Mouse (Mus musculus): Measurements from ENCODE around the gene Immt. TPM values are rescaled to one million over a fixed set of nuclear protein-coding genes. Genes with fewer than 3 reads are reported as not detected.

Immt gene
- polyA plus RNA-seq, 1 experiment from 2014 or later, result 161 TPM

GRCm38 (mm10) chr6:71867751-71868150, 36.6 kb downstream of the Immt start:
- no peaks in the 10 kb centered on the region for H3K9me3 ChIP-seq
- H3K9ac ChIP-seq (replicated peaks), result no peak overlapping the region
- no peaks in the 10 kb centered on the region for H3K27me3 ChIP-seq
- H3K27ac ChIP-seq, result no peak overlapping the region
- H3K4me2 ChIP-seq (replicated peaks), result no peak overlapping the region
- no peak for ATAC-seq
- H3K4me1 ChIP-seq (replicated peaks), result no peaks in the 10 kb centered on the region
- H3K4me3 ChIP-seq (replicated peaks), result no peak overlapping the region
- 91% methylated on average over 2 of the region's 2 CpGs for WGBS
- H3K36me3 ChIP-seq, result peaks cover 79% of the 10 kb centered on the region

GRCm38 (mm10) chr6:71868809-71869208, 37.7 kb downstream of the Immt start:
- Histone ChIP-seq H3K4me3 (replicated peaks) (no peak overlapping the region), H3K36me3 (peaks cover 77% of the 10 kb centered on the region), H3K27me3 (no peaks in the 10 kb centered on the region), H3K9me3 (no peaks in the 10 kb centered on the region), H3K27ac (no peak overlapping the region), H3K4me1 (replicated peaks) (no peaks in the 10 kb centered on the region), H3K9ac (replicated peaks) (no peak overlapping the region), H3K4me2 (replicated peaks) (no peak overlapping the region)
- WGBS, result 94% methylated on average over 1 of the region's 1 CpGs
- no peak for ATAC-seq

- Histone ChIP-seq H3K36me3 (peaks cover 82% of the 10 kb centered on the region), H3K9ac (replicated peaks) (no peak overlapping the region), H3K9me3 (no peaks in the 10 kb centered on the region), H3K27me3 (no peaks in the 10 kb centered on the region), H3K27ac (no peak overlapping the region), H3K4me2 (replicated peaks) (no peak overlapping the region), H3K4me3 (replicated peaks) (no peak overlapping the region), H3K4me1 (replicated peaks) (no peaks in the 10 kb centered on the region)
- ATAC-seq, result no peak
- WGBS, result 96% methylated on average over 9 of the region's 9 CpGs
These were observed 40.3 kb downstream of the Immt start for GRCm38 (mm10) chr6:71871396-71871795.

GRCm38 (mm10) chr6:71877965-71878760, 47.0 kb downstream of the Immt start:
- Histone ChIP-seq H3K36me3 (peaks cover 82% of the 10 kb centered on the region), H3K4me1 (replicated peaks) (no peaks in the 10 kb centered on the region), H3K4me3 (replicated peaks) (no peak overlapping the region), H3K9ac (replicated peaks) (no peak overlapping the region), H3K27me3 (no peaks in the 10 kb centered on the region), H3K4me2 (replicated peaks) (no peak overlapping the region), H3K27ac (no peak overlapping the region), H3K9me3 (no peaks in the 10 kb centered on the region)
- WGBS, result 95% methylated on average over 3 of the region's 3 CpGs
- no peak for ATAC-seq

GRCm38 (mm10) chr6:71893263-71893662, 62.1 kb downstream of the Immt start:
- Histone ChIP-seq H3K36me3 (peaks cover 90% of the 10 kb centered on the region), H3K27ac (no peak overlapping the region), H3K9ac (replicated peaks) (no peak overlapping the region), H3K4me1 (replicated peaks) (no peaks in the 10 kb centered on the region), H3K9me3 (no peaks in the 10 kb centered on the region), H3K4me2 (replicated peaks) (no peak overlapping the region), H3K4me3 (replicated peaks) (no peak overlapping the region), H3K27me3 (no peaks in the 10 kb centered on the region)
- no peak for ATAC-seq
- WGBS, result 97% methylated on average over 4 of the region's 4 CpGs

GRCm38 (mm10) chr6:71907702-71908235, 76.6 kb downstream of the Immt start:
- no peak overlapping the region for H3K27ac ChIP-seq
- H3K9me3 ChIP-seq, result no peaks in the 10 kb centered on the region
- H3K27me3 ChIP-seq, result no peaks in the 10 kb centered on the region
- H3K36me3 ChIP-seq, result peaks cover 34% of the 10 kb centered on the region
- WGBS, result 10% methylated on average over 4 of the region's 4 CpGs
- ATAC-seq, result no peak
- peak overlapping the region; percentile 70 for H3K9ac ChIP-seq (replicated peaks)
- peak overlapping the region; percentile 66 for H3K4me2 ChIP-seq (replicated peaks)
- H3K4me1 ChIP-seq (replicated peaks), result peaks cover 16% of the 10 kb centered on the region
- peak overlapping the region; percentile 75 for H3K4me3 ChIP-seq (replicated peaks)

GRCm38 (mm10) chr6:71908481-71909381, 77.6 kb downstream of the Immt start, which contains the start of the genes Ptcd3 and Polr1a:
Gene Ptcd3 (minus strand): TSS chr6:71908750.
Gene Polr1a (plus strand): TSS chr6:71909053.
- peak; percentile 95 for ATAC-seq

GRCm38 (mm10) chr6:71909384-71909783, 78.3 kb downstream of the Immt start:
- no peaks in the 10 kb centered on the region for H3K9me3 ChIP-seq
- H3K27ac ChIP-seq, result 0 out of 2 replicates have a peak overlapping the region, but pooled peaks have one; percentile 45
- peaks cover 16% of the 10 kb centered on the region for H3K4me1 ChIP-seq (replicated peaks)
- peak overlapping the region; percentile 75 for H3K4me3 ChIP-seq (replicated peaks)
- no peaks in the 10 kb centered on the region for H3K27me3 ChIP-seq
- WGBS, result 25% methylated on average over 10 of the region's 10 CpGs
- peak overlapping the region; percentile 66 for H3K4me2 ChIP-seq (replicated peaks)
- peak overlapping the region; percentile 70 for H3K9ac ChIP-seq (replicated peaks)
- H3K36me3 ChIP-seq, result peaks cover 26% of the 10 kb centered on the region
- ATAC-seq, result peak; percentile 53

More at GRCm38 (mm10) chr6:71908481-71909381, 77.6 kb downstream of the Immt start, which contains the start of the genes Ptcd3 and Polr1a:
- no peaks in the 10 kb centered on the region for H3K9me3 ChIP-seq
- peak within 1 kb of the TSS; percentile 75 for H3K4me3 ChIP-seq (replicated peaks)
- no peaks in the 10 kb centered on the region for H3K27me3 ChIP-seq
- H3K4me2 ChIP-seq (replicated peaks), result peak within 1 kb of the TSS; percentile 66
- H3K27ac ChIP-seq, result peak within 1 kb of the TSS; percentile 45; the same call in 1 of the 2 replicates
- under 1% methylated on average over 58 of the region's 58 CpGs for WGBS
- peaks cover 28% of the 10 kb centered on the region for H3K36me3 ChIP-seq
- H3K9ac ChIP-seq (replicated peaks), result peak within 1 kb of the TSS; percentile 70
- peaks cover 16% of the 10 kb centered on the region for H3K4me1 ChIP-seq (replicated peaks)

- Histone ChIP-seq H3K9me3 (no peaks in the 10 kb centered on the region), H3K4me1 (replicated peaks) (peaks cover 16% of the 10 kb centered on the region), H3K36me3 (peaks cover 23% of the 10 kb centered on the region), H3K4me2 (replicated peaks) (peak overlapping the region; percentile 66), H3K4me3 (replicated peaks) (peak overlapping the region; percentile 75), H3K27ac (no peak overlapping the region), H3K27me3 (no peaks in the 10 kb centered on the region), H3K9ac (replicated peaks) (no peak overlapping the region)
- no peak for ATAC-seq
- 85% methylated on average over 6 of the region's 6 CpGs for WGBS
These were observed 78.7 kb downstream of the Immt start for GRCm38 (mm10) chr6:71909840-71910239.

- no peak overlapping the region for H3K4me2 ChIP-seq (replicated peaks)
- no peaks in the 10 kb centered on the region for H3K9me3 ChIP-seq
- no peak for ATAC-seq
- H3K36me3 ChIP-seq, result peaks cover 28% of the 10 kb centered on the region
- H3K27me3 ChIP-seq, result no peaks in the 10 kb centered on the region
- whole genome bisulfite sequencing, result 90% methylated on average over 5 of the region's 5 CpGs
- H3K4me1 ChIP-seq (replicated peaks), result peaks cover 15% of the 10 kb centered on the region
- no peak overlapping the region for H3K27ac ChIP-seq
- no peak overlapping the region for H3K4me3 ChIP-seq (replicated peaks)
- H3K9ac ChIP-seq (replicated peaks), result no peak overlapping the region
These were observed 80.7 kb downstream of the Immt start for GRCm38 (mm10) chr6:71911686-71912450.

GRCm38 (mm10) chr6:71920752-71921151, 89.6 kb downstream of the Immt start:
- H3K27me3 ChIP-seq, result no peaks in the 10 kb centered on the region
- no peaks in the 10 kb centered on the region for H3K9me3 ChIP-seq
- H3K9ac ChIP-seq (replicated peaks), result no peak overlapping the region
- H3K36me3 ChIP-seq, result peaks cover 90% of the 10 kb centered on the region
- H3K4me1 ChIP-seq (replicated peaks), result no peaks in the 10 kb centered on the region
- whole genome bisulfite sequencing, result 95% methylated on average over 7 of the region's 7 CpGs
- H3K4me3 ChIP-seq (replicated peaks), result no peak overlapping the region
- no peak overlapping the region for H3K4me2 ChIP-seq (replicated peaks)
- no peak overlapping the region for H3K27ac ChIP-seq
- no peak for ATAC-seq

Measured in midbrain, embryonic 13.5 days (tissue).